Mouse (Mus musculus) embryonic stem cell, embryonic (primary cell): ENCODE results near the gene Zfyve21.

Experiments used
- CTCF ChIA-PET, 4 experiments: fragments of 300-600 bp in 2 of 4; fragments of 350-600 bp in 2 of 4; sonication (Branson Sonifier 250); formaldehyde crosslinking; loops; one replicate each; lab custom pipeline; 2022; ENCODE audit warnings: inconsistent platforms in 2 of 4; lab: Charles Lee
- POLR2A ChIA-PET, 4 experiments: fragments of 300-600 bp in 2 of 4; fragments of 350-600 bp in 2 of 4; sonication (Branson Sonifier 250); formaldehyde crosslinking; loops; one replicate each; lab custom pipeline; 2022; ENCODE audit warnings: antibody characterized with exemption in 4 of 4, inconsistent platforms in 1 of 4; lab: Charles Lee

Zfyve21 gene

DNA sequence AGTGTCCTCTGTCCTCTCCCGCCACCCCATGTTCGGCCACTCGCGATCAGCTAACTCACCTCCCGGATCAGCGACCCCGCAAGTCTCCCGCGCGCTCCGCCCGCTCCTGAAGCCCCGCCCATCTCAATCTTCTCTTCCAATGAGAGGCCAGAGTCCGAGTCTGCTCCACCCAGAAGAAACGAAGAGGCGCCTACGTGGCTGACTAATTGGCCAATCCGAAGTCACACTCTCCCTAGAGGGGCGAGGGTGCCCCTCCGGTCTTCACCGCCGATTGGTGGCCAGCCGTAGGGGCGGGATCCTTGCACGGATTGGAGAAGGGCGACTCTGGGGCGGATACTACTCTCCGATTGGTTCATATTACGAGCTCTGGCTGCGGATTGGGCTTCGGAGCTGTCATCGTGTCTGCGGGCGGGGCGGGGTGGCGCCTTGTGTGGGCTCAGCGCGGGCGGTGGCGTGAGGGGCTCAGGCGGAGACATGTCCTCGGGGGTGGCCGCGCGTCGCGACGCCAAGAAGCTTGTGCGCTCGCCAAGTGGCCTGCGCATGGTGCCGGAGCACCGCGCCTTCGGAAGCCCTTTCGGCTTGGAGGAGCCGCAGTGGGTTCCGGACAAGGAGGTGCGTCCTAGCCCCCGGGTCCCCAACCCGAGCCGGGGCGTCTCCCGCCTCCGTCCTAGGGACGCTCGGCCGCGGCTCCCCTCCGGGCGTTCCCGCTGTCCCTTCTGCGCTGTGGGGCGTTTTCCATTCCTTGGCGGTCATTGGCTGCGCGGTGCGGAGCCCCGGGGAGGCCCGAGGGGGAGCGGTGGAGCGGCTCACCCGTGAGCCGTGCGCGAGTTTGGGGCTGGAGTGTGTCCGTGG, at the start of gene Zfyve21, which contains the start of gene Xrcc3:
Gene Zfyve21 (plus strand): TSS at position 405 of the 852 bp plus-strand sequence.
Gene Xrcc3 (minus strand): TSS at position 108 of the 852 bp plus-strand sequence.
- ChIA-PET POLR2A (interaction anchor here (0.6 to 9.0 kb wide), 71 partner anchors 8 to 738 kb away, joined by 3 to 179 read pairs (median 4); partner anchors contain the start of genes Eif5 (in 2 of the 4), Ckb (in 1 of the 4), Klc1 (in 1 of the 4) and Mark3 (in 1 of the 4)), CTCF (interaction anchor here (0.5 to 1.3 kb wide), 17 partner anchors 9 to 1115 kb away, joined by 3 to 9 read pairs (median 4); partner anchors contain the start of gene Kif26a (in 1 of the 4))

GRCm38 (mm10) chr12:111766313-111767236, 47.4 kb upstream of the Zfyve21 start:
- POLR2A ChIA-PET, result interaction anchor here in 3 of 4 experiments (0.6 to 2.7 kb wide), 21 partner anchors 8 to 487 kb away, joined by 3 to 18 read pairs (median 3); partner anchors contain the start of genes Eif5 (in 1 of the 3), Klc1 (in 1 of the 3) and Zfyve21 (in 1 of the 3)
- CTCF ChIA-PET, result interaction anchor here in 3 of 4 experiments (0.5 to 1.2 kb wide), 8 partner anchors 10 to 261 kb away, joined by 3 to 5 read pairs (median 4); no protein-coding TSS in a partner anchor

GRCm38 (mm10) chr12:111768322-111768928, 45.5 kb upstream of the Zfyve21 start:
- ChIA-PET CTCF (interaction anchor here in 2 of 4 experiments (0.6 to 1.0 kb wide), 3 partner anchors 11 to 692 kb away, joined by 3 to 6 read pairs (median 3); no protein-coding TSS in a partner anchor), POLR2A (interaction anchor here in 3 of 4 experiments (0.6 to 2.7 kb wide), 9 partner anchors 10 to 104 kb away, joined by 3 to 18 read pairs (median 3); partner anchors contain the start of genes Klc1 (in 2 of the 3), Apopt1 (in 1 of the 3), Bag5 (in 1 of the 3) and Xrcc3 (in 1 of the 3))

- POLR2A ChIA-PET, result interaction anchor here in 2 of 4 experiments (0.6 to 1.7 kb wide), 3 partner anchors 10 to 123 kb away, joined by 3 to 4 read pairs (median 3); partner anchors contain the start of gene Klc1 (in 1 of the 2)
- CTCF ChIA-PET, result interaction anchor here in 1 of 4 experiments (0.5 kb wide), 1 partner anchor 271 kb away, joined by 3 read pairs; no protein-coding TSS in a partner anchor
Measured at GRCm38 (mm10) chr12:111769306-111769705, 44.7 kb upstream of the Zfyve21 start.

DNA sequence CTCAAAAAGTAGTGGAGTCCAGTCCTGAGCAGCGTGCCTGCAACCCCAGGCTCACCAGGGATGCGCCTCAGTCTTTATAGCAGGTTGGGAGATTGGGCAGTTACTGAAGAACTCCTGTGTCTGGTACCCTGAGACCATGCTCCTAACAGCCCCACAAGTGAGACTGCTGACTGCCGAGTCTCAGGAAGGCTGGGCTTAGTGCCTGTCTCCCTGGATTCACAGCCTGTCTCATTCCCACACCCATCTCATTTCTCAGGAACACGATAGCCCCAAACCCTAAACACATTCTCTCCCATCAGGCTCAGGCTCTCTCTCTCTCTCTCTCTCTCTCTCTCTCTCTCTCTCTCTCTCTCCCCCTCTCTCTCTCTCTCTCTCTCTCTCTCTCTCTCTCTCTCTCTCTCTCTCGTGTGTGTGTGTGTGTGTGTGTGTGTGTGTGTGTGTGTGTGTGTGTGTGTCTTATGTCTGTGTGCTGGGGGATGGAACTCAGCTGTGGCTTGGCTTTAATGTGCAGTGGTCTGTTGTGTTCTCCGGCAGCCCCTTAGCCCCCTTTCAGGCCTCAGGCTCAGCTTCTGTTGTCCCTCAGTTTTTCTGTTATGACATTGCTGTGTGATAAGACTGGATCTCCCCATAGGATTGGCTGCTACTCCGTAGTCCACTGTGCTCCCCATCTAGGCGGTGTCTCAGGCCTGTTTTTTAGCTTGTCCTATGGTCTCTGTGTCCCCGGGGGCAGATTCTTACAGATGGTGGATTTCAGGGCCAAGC, 44.0 kb upstream of the Zfyve21 start:
- ChIA-PET POLR2A (interaction anchor here in 3 of 4 experiments (0.5 to 0.7 kb wide), 4 partner anchors 11 to 122 kb away, joined by 3 read pairs; partner anchors contain the start of gene Trmt61a (in 1 of the 3)), CTCF (interaction anchor here (0.6 to 1.3 kb wide), 6 partner anchors 10 to 106 kb away, joined by 3 to 5 read pairs (median 4); no protein-coding TSS in a partner anchor)

DNA sequence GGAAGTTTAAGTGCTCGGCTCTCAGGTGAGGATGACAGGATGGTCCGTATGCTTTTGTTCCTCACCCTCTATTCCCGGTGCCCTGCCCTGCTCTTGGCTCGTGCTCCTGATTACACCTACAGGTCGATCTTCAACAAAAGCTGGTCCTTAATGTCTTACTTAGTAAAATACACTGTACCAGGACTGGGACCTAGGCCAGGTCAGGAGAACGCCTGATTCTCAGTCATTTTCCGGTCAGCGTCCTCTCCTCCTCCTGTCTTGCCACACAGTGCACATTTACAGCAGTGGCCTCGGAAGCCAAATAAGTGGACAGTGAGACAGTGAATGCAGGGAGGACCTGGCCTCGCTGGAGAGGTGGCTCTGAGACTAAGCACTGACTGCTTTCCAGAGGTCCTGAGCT, 43.3 kb upstream of the Zfyve21 start:
- ChIA-PET CTCF (interaction anchor here (0.6 to 1.3 kb wide), 8 partner anchors 9 to 1205 kb away, joined by 3 to 6 read pairs (median 4); partner anchors contain the start of gene Btbd6 (in 1 of the 4)), POLR2A (interaction anchor here in 3 of 4 experiments (0.5 to 0.7 kb wide), 5 partner anchors 10 to 93 kb away, joined by 3 read pairs; partner anchors contain the start of gene Trmt61a (in 1 of the 3))

DNA sequence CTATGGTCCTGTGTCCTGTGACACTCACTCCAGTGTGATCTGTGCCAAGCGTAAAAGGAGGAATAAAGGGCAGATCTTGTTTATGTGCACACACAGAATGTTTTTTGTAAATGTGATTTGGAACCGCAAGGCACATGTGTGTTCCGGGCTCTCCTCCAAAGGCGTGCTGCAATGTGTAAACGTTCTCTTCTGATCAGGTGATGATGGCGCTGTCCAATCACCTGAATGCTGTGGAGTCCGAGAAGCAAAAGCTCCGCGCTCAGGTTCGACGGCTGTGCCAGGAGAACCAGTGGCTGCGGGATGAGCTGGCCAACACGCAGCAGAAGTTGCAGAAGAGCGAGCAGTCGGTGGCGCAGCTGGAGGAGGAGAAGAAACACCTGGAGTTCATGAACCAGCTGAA, 39.8 kb upstream of the Zfyve21 start:
- CTCF ChIA-PET, result interaction anchor here in 3 of 4 experiments (0.6 to 1.1 kb wide), 6 partner anchors 28 to 348 kb away, joined by 3 to 4 read pairs (median 3); no protein-coding TSS in a partner anchor
- POLR2A ChIA-PET, result interaction anchor here in 2 of 4 experiments (1.0 to 2.5 kb wide), 9 partner anchors 8 to 40 kb away, joined by 3 to 8 read pairs (median 4); partner anchors contain the start of genes Klc1 (in 2 of the 2), Xrcc3 (in 1 of the 2) and Zfyve21 (in 1 of the 2)

DNA sequence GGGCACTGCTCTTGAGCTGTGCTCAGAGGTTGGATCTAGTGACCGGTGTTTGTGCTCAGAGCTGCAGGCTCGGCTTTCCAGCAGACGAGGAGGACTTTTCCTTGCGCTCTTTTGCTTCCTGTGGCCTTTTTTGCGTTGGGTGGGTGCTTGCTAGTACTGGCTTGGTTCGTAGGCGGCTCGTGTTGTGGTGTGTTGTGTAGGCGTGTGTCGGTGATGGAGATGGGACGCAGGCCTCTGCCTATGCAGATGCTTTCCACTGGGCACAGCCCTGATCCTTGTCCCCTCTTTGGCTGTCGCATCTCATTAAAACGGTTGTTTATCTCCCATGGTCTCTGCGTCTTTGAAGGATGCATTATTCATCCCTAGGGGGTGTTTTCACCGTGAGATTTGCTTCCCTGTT, 39.1 kb upstream of the Zfyve21 start:
- POLR2A ChIA-PET, result interaction anchor here in 2 of 4 experiments (0.7 to 2.5 kb wide), 11 partner anchors 8 to 843 kb away, joined by 3 to 8 read pairs (median 4); partner anchors contain the start of genes Klc1 (in 2 of the 2), Xrcc3 (in 1 of the 2) and Zfyve21 (in 1 of the 2)
- CTCF ChIA-PET, result interaction anchor here in 3 of 4 experiments (0.6 to 1.1 kb wide), 6 partner anchors 43 to 349 kb away, joined by 3 to 6 read pairs (median 3); no protein-coding TSS in a partner anchor

- CTCF ChIA-PET, result interaction anchor here in 2 of 4 experiments (0.5 to 0.6 kb wide), 2 partner anchors 69 to 433 kb away, joined by 3 to 4 read pairs; no protein-coding TSS in a partner anchor
- POLR2A ChIA-PET, result interaction anchor here in 1 of 4 experiments (0.7 kb wide), 1 partner anchor 19 kb away, joined by 3 read pairs; the partner anchor contains the start of gene Klc1
Measured at GRCm38 (mm10) chr12:111777919-111778318, 36.1 kb upstream of the Zfyve21 start.

- ChIA-PET POLR2A (interaction anchor here in 2 of 4 experiments (0.7 to 1.5 kb wide), 3 partner anchors 11 to 71 kb away, joined by 3 to 5 read pairs (median 3); partner anchors contain the start of genes Xrcc3 (in 1 of the 2) and Zfyve21 (in 1 of the 2)), CTCF (interaction anchor here (0.6 to 1.5 kb wide), 29 partner anchors 8 to 1318 kb away, joined by 3 to 10 read pairs (median 3); partner anchors contain the start of gene Zfyve21 (in 1 of the 4))
Measured at GRCm38 (mm10) chr12:111779544-111779943, 34.4 kb upstream of the Zfyve21 start.

DNA sequence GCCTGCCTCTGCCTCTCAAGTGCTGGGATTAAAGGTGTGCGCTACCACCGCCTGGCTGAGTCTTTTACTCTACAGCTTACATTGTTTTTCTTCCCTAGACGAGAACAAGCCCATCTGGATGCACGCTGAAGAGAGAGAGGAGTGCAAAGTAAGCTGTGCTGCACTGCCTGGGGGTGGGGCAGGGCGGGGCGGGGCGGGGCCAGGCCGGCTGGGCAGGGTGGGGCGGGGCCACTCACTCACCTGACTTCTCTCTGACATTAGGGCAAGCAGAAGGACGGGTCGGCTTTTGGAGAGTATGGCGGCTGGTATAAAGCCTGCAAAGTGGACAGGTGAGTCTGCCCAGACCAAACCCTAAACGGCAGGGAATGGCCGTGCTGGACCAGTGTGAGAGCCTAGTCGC, 28.8 kb upstream of the Zfyve21 start:
- ChIA-PET CTCF (interaction anchor here in 1 of 4 experiments (0.6 kb wide), 1 partner anchor 76 kb away, joined by 3 read pairs; no protein-coding TSS in a partner anchor), POLR2A (interaction anchor here in 3 of 4 experiments (0.6 to 4.7 kb wide), 6 partner anchors 10 to 940 kb away, joined by 3 to 22 read pairs (median 4); partner anchors contain the start of genes Xrcc3 (in 1 of the 3) and Zfyve21 (in 1 of the 3))

DNA sequence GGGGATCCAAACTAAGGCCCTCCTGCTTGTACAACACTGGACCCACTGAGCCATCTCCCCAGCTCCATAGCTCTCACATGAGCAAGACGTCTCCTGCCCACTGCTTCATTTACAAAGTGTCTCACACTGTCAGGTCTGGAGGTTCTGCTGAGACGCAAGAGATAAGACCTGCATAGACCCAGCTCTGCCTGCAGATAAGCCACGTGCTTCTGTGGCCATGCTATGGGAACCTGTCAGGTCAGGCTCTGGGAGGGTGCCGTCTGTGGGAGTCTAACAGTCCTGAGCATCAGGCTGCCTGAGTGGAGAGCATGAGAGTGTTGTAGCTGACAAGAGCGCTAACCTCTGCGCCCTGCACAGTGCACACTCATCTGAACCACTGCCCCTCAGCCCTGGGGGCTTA, 27.0 kb upstream of the Zfyve21 start:
- POLR2A ChIA-PET, result interaction anchor here in 3 of 4 experiments (0.6 to 5.1 kb wide), 23 partner anchors 9 to 771 kb away, joined by 3 to 24 read pairs (median 6); partner anchors contain the start of genes Xrcc3 (in 3 of the 3) and Zfyve21 (in 3 of the 3)
- CTCF ChIA-PET, result interaction anchor here (0.6 to 2.4 kb wide), 5 partner anchors 7 to 180 kb away, joined by 3 to 10 read pairs (median 8); partner anchors contain the start of gene Atp5mpl (in 1 of the 4)

GRCm38 (mm10) chr12:111790090-111790489, 23.9 kb upstream of the Zfyve21 start:
- ChIA-PET CTCF (interaction anchor here in 1 of 4 experiments (1.2 kb wide), 1 partner anchor 26 kb away, joined by 3 read pairs; no protein-coding TSS in a partner anchor), POLR2A (interaction anchor here in 2 of 4 experiments (1.0 to 5.1 kb wide), 9 partner anchors 9 to 45 kb away, joined by 3 to 24 read pairs (median 7); partner anchors contain the start of genes Xrcc3 (in 1 of the 2) and Zfyve21 (in 1 of the 2))

DNA sequence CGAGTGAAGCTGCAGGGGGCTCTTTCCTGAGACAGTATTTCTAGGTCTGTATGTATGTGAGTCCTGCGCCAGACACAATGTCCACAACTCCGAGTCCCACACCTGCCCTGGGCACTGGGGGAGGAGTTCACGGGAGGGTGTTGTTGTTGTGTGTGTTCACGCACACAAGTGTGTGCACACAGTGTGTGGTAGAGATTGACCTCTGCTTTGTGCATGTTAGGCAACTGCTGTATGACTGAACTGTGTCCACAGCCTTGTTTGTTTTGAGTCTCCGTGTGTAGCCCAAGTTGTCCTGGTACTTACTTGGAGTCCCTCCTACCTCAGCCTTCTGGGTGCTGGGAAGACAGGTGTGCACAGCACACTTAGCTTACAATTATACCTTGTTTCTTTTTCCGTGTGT, 23.3 kb upstream of the Zfyve21 start:
- CTCF ChIA-PET, result interaction anchor here in 1 of 4 experiments (1.2 kb wide), 1 partner anchor 26 kb away, joined by 3 read pairs; no protein-coding TSS in a partner anchor
- POLR2A ChIA-PET, result interaction anchor here in 2 of 4 experiments (1.1 to 5.1 kb wide), 7 partner anchors 8 to 46 kb away, joined by 3 to 24 read pairs (median 7); partner anchors contain the start of genes Xrcc3 (in 1 of the 2) and Zfyve21 (in 1 of the 2)
